Mouse (Mus musculus): ENCODE results near the gene Wnk4.
"Not testable (repeated sequence)": the region's sequence is repeated elsewhere in the genome, so short reads cannot be mapped to it uniquely, and the experiment has no call there.

Wnk4 gene

GRCm38 (mm10) chr11:101316501-101316917 is 56.1 kb downstream of the Wnk4 start:
- no peak for DNase-seq (ENCODE audit: low read depth, low spot score)

GRCm38 (mm10) chr11:101323609-101324008 is 63.2 kb downstream of the Wnk4 start:
- no peak for DNase-seq (ENCODE audit: low read depth, low spot score)

GRCm38 (mm10) chr11:101324763-101325162 is 64.4 kb downstream of the Wnk4 start, which contains the start of gene Aoc2:
Aoc2 (plus strand) TSS chr11:101325063.
- DNase-seq (ENCODE audit: low read depth, low spot score): no peak

GRCm38 (mm10) chr11:101325201-101325600 is 64.8 kb downstream of the Wnk4 start:
- not testable (repeated sequence) for DNase-seq (ENCODE audit: low read depth, low spot score)

GRCm38 (mm10) chr11:101326147-101326546 is 65.8 kb downstream of the Wnk4 start:
- no peak for DNase-seq (ENCODE audit: low read depth, low spot score)
